Comparison of ENCODE assay signal across 8 mouse cellular contexts in the genomic region with DNA sequence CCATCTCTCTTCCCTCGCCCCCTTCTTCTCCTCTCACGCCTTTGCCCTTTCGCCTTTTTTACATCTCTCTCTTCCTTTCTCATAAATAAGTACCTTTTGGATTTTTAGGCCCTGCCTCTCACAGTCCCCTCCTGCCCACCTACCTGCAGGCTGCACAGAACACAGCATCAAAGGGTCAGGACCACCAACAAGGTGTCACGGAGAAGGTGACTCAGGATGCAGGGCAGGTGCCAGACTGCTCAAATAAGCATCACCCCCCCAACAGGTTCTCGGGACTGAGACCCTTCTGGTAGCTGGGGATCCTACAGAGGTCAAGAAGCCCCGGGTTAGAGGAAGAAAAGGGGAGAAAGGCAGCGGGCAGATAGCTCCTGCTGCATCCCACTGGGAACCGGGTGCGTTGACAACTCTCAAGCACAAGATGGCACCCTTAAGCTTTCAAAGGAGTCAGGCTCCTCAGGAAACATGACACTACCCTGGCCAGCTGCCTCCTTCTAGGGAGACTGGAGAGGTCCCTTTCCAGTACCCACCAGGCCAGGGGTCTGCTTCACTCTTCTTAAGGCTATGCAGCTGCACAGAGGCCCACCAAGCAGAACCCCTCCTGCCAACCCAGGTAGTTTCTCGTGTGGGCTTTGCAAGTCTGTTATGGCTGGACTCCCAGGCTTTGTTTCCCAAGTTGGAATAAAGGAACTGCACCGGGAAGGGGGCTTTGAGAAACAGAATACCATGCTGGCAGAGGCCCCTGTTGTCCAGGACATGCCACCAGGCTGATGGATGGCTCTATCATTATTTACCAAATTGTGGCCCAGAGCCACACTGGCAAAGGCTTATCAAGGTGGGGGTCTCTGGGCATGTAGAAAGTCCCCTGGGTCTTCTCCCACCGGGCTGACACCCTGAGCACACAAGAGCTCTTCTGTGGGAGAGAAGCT.
DNase-seq lines count a peak whose midpoint lies in the region; ATAC-seq and TF ChIP-seq lines count a peak whose summit lies in the region.

No protein-coding gene starts in this region.

- no peak overlapping the region for H3K27ac ChIP-seq in ES-E14 (ENCODE audit: insufficient read depth, low read depth, low read length, poor library complexity, severe bottlenecking)
- no peak overlapping the region for H3K27ac ChIP-seq in forebrain, embryonic 12.5 days
- H3K27ac ChIP-seq in liver, embryonic 14.5 days: no peak overlapping the region
- peak overlapping the region; percentile 49; the same call in 1 of the 2 replicates for H3K27ac ChIP-seq in neural tube, embryonic 14.5 days (ENCODE audit: low read depth, low read length)

- TF ChIP-seq EP300 in liver, embryonic 14.5 days (IDR thresholded peaks at IDR 0.05; ENCODE audit: low read depth): no peak

- H3K9ac ChIP-seq in ES-E14 (ENCODE audit: insufficient read depth, low read depth, low read length, poor library complexity, severe bottlenecking): no peak overlapping the region
- H3K9ac ChIP-seq in forebrain, embryonic 12.5 days: no peak overlapping the region
- no peak overlapping the region for H3K9ac ChIP-seq in liver, embryonic 14.5 days (replicated peaks)
- no peak overlapping the region for H3K9ac ChIP-seq in neural tube, embryonic 14.5 days (replicated peaks; ENCODE audit: low read depth, low read length)

- ATAC-seq in forebrain, embryonic 12.5 days (ENCODE audit: low FRiP score): peak; percentile 78
- ATAC-seq in liver, embryonic 14.5 days (ENCODE audit: insufficient read depth): peak; percentile 37
- ATAC-seq in neural tube, embryonic 14.5 days (ENCODE audit: low read depth): peak; percentile 81

- no peaks in the 10 kb centered on the region for H3K4me1 ChIP-seq in ES-E14 (ENCODE audit: control insufficient read depth in 2 of 2, insufficient read depth in 2 of 2, low read length in 2 of 2, poor library complexity in 1 of 2)
- peaks cover 5% of the 10 kb centered on the region for H3K4me1 ChIP-seq in forebrain, embryonic 12.5 days
- H3K4me1 ChIP-seq in liver, embryonic 14.5 days (replicated peaks; ENCODE audit: control insufficient read depth in 2 of 2, insufficient read depth in 2 of 2, low read length in 1 of 2): no peaks in the 10 kb centered on the region
- peaks cover 11% of the 10 kb centered on the region; the same call in 1 of the 2 replicates for H3K4me1 ChIP-seq in neural tube, embryonic 14.5 days (ENCODE audit: control insufficient read depth, insufficient read depth, low read length)

- intact Hi-C loops in heart, postnatal 14 days (cut with DNase I): loop anchor here (1.0 to 10.0 kb wide), 6 partner anchors 46 to 1484 kb away; no protein-coding TSS in a partner anchor

- peaks cover 51% of the 10 kb centered on the region for H3K27me3 ChIP-seq in forebrain, embryonic 12.5 days
- no peaks in the 10 kb centered on the region; the same call in 1 of the 2 replicates for H3K27me3 ChIP-seq in liver, embryonic 14.5 days (ENCODE audit: control insufficient read depth, insufficient read depth, low read length)
- H3K27me3 ChIP-seq in neural tube, embryonic 14.5 days (ENCODE audit: control insufficient read depth, insufficient read depth, low read length): no peaks in the 10 kb centered on the region

- peak; percentile 35 for DNase-seq in ES-E14 (ENCODE audit: low read depth, low spot score)
- peak; percentile 18 for DNase-seq in cerebellum, adult 11 months
- DNase-seq in heart, postnatal 14 days: peak; percentile 78 to 90
- peak; percentile 77 for DNase-seq in layer of hippocampus, adult 11-12 months (ENCODE audit: low spot score)
- DNase-seq in liver, embryonic 14.5 days (ENCODE audit: low read depth in 3 of 3, low spot score in 3 of 3): no peak
- peak; percentile 16 for DNase-seq in urinary bladder, postnatal 10 days (ENCODE audit: low spot score)

- TF ChIP-seq CTCF in liver, embryonic 14.5 days (IDR thresholded peaks at IDR 0.05; ENCODE audit: low read depth): peak; percentile 79

- 38% methylated on average over 12 of the region's 12 CpGs for WGBS in forebrain, embryonic 12.5 days
- 39% methylated on average over 12 of the region's 12 CpGs for WGBS in liver, embryonic 14.5 days (ENCODE audit: insufficient replicate concordance)
- WGBS in neural tube, embryonic 14.5 days: 37% methylated on average over 12 of the region's 12 CpGs

- no peaks in the 10 kb centered on the region for H3K9me3 ChIP-seq in ES-E14 (ENCODE audit: control insufficient read depth, insufficient read depth, low read depth, low read length)
- no peaks in the 10 kb centered on the region for H3K9me3 ChIP-seq in forebrain, embryonic 12.5 days
- no peaks in the 10 kb centered on the region for H3K9me3 ChIP-seq in liver, embryonic 14.5 days (ENCODE audit: control insufficient read depth, low read length)
- H3K9me3 ChIP-seq in neural tube, embryonic 14.5 days (ENCODE audit: control insufficient read depth, low read length): no peaks in the 10 kb centered on the region

- no peaks in the 10 kb centered on the region for H3K36me3 ChIP-seq in ES-E14 (ENCODE audit: control insufficient read depth, insufficient read depth, low read length, poor library complexity, severe bottlenecking)
- no peaks in the 10 kb centered on the region for H3K36me3 ChIP-seq in forebrain, embryonic 12.5 days (replicated peaks)
- H3K36me3 ChIP-seq in liver, embryonic 14.5 days (replicated peaks; ENCODE audit: control insufficient read depth, insufficient read depth, low read depth): no peaks in the 10 kb centered on the region
- H3K36me3 ChIP-seq in neural tube, embryonic 14.5 days (ENCODE audit: control insufficient read depth, insufficient read depth, low read length): no peaks in the 10 kb centered on the region

- no peak overlapping the region for H3K4me2 ChIP-seq in forebrain, embryonic 12.5 days
- H3K4me2 ChIP-seq in liver, embryonic 14.5 days (ENCODE audit: low read depth): no peak overlapping the region
- no peak overlapping the region for H3K4me2 ChIP-seq in neural tube, embryonic 14.5 days (ENCODE audit: low read depth, low read length)

- H3K4me3 ChIP-seq in ES-E14 (ENCODE audit: insufficient read depth in 1 of 2, low read depth in 1 of 2, low read length in 2 of 2, poor library complexity in 1 of 2, severe bottlenecking in 1 of 2): no peak overlapping the region
- no peak overlapping the region for H3K4me3 ChIP-seq in forebrain, embryonic 12.5 days (replicated peaks)
- no peak overlapping the region for H3K4me3 ChIP-seq in liver, embryonic 14.5 days (ENCODE audit: insufficient read depth in 1 of 2, low read depth in 2 of 2, low read length in 2 of 2)
- no peak overlapping the region for H3K4me3 ChIP-seq in neural tube, embryonic 14.5 days (ENCODE audit: low read depth, low read length)

- in situ Hi-C loops in ES-E14 (cut with MboI; ENCODE audit: low sequenced_read_pairs in 2 of 2, unreplicated experiment in 2 of 2): loop anchor here (25.0 kb wide), 1 partner anchor 300 kb away; no protein-coding TSS in a partner anchor

TF ChIP-seq in ES-E14, 5 proteins besides CTCF, POLR2A, EP300 and RAD21:
- TF ChIP-seq ZC3H11A (IDR thresholded peaks at IDR 0.05; ENCODE audit: borderline replicate concordance, low read depth, low read length): peak; percentile 81; the same call in 1 of the 2 replicates
- TF ChIP-seq HCFC1 (IDR thresholded peaks at IDR 0.05; ENCODE audit: borderline replicate concordance, insufficient read depth, low read length): no peak

Comparison
In these comparisons a context has a peak if more than half of its experiments do, and no peak if none do; other contexts are left out.
1. DNase-seq: peak in ES-E14 (single experiment), cerebellum, adult 11 months (single experiment), heart, postnatal 14 days (2 of 2), layer of hippocampus, adult 11-12 months (single experiment) and urinary bladder, postnatal 10 days (single experiment); none in liver, embryonic 14.5 days (0 of 3).
2. Peak in every context shown above with its lines, with median percentiles within 50 percentile points of each other: ATAC-seq.